Comparison of ENCODE assay signal across 10 mouse cellular contexts in the genomic region with DNA sequence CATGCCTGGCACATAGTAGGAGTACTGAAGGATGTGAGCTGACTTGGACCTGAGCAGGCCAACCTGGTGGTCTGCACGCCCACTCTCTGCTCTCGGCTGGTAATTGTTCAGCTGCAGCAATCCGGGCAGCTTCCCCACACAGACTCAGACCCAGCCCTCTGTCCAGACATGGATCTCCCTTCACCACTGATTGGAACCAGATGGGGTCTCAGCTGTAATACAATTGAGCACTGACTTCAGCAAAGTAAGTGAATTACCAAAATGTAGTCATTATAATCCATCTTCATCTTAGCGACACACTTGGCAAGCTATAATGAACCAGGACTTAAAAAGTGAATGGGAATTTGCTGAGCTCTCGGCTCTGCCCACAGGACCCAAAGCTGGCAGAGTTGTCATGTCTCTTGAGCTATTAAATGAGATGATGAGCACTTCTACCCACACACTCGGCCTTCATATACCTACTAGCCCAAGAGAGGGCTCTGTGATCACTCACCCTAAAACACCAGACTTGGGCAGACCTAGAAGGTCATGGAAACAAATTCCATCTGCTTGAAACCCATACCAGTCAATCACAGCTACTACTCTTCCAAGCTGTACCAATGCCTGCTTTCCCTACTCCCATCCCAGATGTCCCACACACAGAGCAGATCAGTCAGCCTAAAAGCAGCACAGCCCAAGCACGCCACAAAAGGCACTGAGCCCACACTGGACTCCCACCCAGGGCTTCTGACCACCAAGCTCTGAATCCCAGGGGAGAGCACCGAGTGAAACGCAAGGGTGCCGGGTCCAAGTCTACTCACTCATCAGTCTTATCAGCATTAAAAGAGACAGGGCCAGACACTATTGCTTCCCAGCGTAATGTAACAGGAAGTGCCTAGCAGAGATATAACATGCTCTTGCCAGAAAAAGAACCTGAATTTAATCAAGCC.
DNase-seq lines count a peak whose midpoint lies in the region; ATAC-seq and TF ChIP-seq lines count a peak whose summit lies in the region.
"Had no signal": no experiment of that assay in that cellular context is flagged by ENCODE, and none has a peak within 500 bp of the region (broad histone marks: within the 10 kb centered on the region; RNA-seq: fewer than 3 reads in every experiment).

No protein-coding gene starts in this region.

- peaks cover 17% of the 10 kb centered on the region; the same call in 1 of the 2 replicates for H3K4me1 ChIP-seq in kidney, embryonic 16.5 days (ENCODE audit: insufficient read depth, low read length)
- peaks cover 37% of the 10 kb centered on the region for H3K4me1 ChIP-seq in heart, embryonic 10.5 days
- peaks cover 3% of the 10 kb centered on the region for H3K4me1 ChIP-seq in liver, postnatal 0 days (ENCODE audit: insufficient read depth)

- no peak overlapping the region for H3K4me2 ChIP-seq in kidney, embryonic 16.5 days (replicated peaks; ENCODE audit: low read depth, low read length)
- peak overlapping the region; percentile 55 for H3K4me2 ChIP-seq in liver, postnatal 0 days (ENCODE audit: low read depth, low read length)

- H3K27me3 ChIP-seq in kidney, embryonic 16.5 days (ENCODE audit: insufficient read depth, low read length), result no peaks in the 10 kb centered on the region
- peaks cover 78% of the 10 kb centered on the region for H3K27me3 ChIP-seq in heart, embryonic 10.5 days (ENCODE audit: insufficient read depth, poor library complexity, severe bottlenecking)
- H3K27me3 ChIP-seq in liver, postnatal 0 days (ENCODE audit: insufficient read depth, low read length), result no peaks in the 10 kb centered on the region

- ATAC-seq in kidney, embryonic 16.5 days (ENCODE audit: low FRiP score, low TSS enrichment), result no peak
- ATAC-seq in liver, postnatal 0 days, result no peak

- TF ChIP-seq EP300 in liver, postnatal 0 days (IDR thresholded peaks at IDR 0.05; ENCODE audit: low read depth), result no peak

- H3K9me3 ChIP-seq in kidney, embryonic 16.5 days (ENCODE audit: low read length), result no peaks in the 10 kb centered on the region
- peaks cover 4% of the 10 kb centered on the region; the same call in 1 of the 2 replicates for H3K9me3 ChIP-seq in heart, embryonic 10.5 days
- H3K9me3 ChIP-seq in liver, postnatal 0 days (ENCODE audit: low read length), result no peaks in the 10 kb centered on the region

- H3K4me3 ChIP-seq in kidney, embryonic 16.5 days (ENCODE audit: low read length), result no peak overlapping the region
- H3K4me3 ChIP-seq in heart, embryonic 10.5 days, result no peak overlapping the region
- no peak overlapping the region for H3K4me3 ChIP-seq in liver, postnatal 0 days (ENCODE audit: low read depth, low read length)

- DNase-seq in kidney, adult 18-20 months, result no peak
- DNase-seq in embryo, embryonic 11.5 days (ENCODE audit: low read depth, low spot score), result peak; percentile 52
- DNase-seq in heart, embryonic 10.5 days (ENCODE audit: low spot score), result peak; percentile 71
- DNase-seq in liver, postnatal 0 days, result no peak
- no peak for DNase-seq in left cerebral cortex, adult 9 months (ENCODE audit: low spot score in 2 of 2)
- no peak for DNase-seq in thymus, postnatal 14 days
- DNase-seq in right cerebral cortex, postnatal 14 days, result no peak
- DNase-seq: adrenal gland, postnatal 10 days; cerebellum, postnatal 25 days had no signal

- 0 out of 2 replicates have a peak overlapping the region, but pooled peaks have one; percentile 6 for H3K27ac ChIP-seq in kidney, embryonic 16.5 days (ENCODE audit: low read length)
- no peak overlapping the region; the same call in none of the 2 replicates for H3K27ac ChIP-seq in heart, embryonic 10.5 days
- no peak overlapping the region for H3K27ac ChIP-seq in liver, postnatal 0 days (ENCODE audit: low read depth)

- H3K9ac ChIP-seq in kidney, embryonic 16.5 days (replicated peaks; ENCODE audit: low read length), result no peak overlapping the region
- H3K9ac ChIP-seq in liver, postnatal 0 days (replicated peaks), result 0 out of 2 replicates have a peak overlapping the region, but pooled peaks have one; percentile 21

- 53% methylated on average over 11 of the region's 11 CpGs for WGBS in kidney, embryonic 16.5 days
- WGBS in heart, embryonic 10.5 days, result 53% methylated on average over 11 of the region's 11 CpGs
- 58% methylated on average over 11 of the region's 11 CpGs for WGBS in liver, postnatal 0 days (ENCODE audit: insufficient replicate concordance)

- no peaks in the 10 kb centered on the region for H3K36me3 ChIP-seq in kidney, embryonic 16.5 days (ENCODE audit: insufficient read depth, low read length)
- no peaks in the 10 kb centered on the region for H3K36me3 ChIP-seq in heart, embryonic 10.5 days
- H3K36me3 ChIP-seq in liver, postnatal 0 days (replicated peaks; ENCODE audit: insufficient read depth, low read length), result no peaks in the 10 kb centered on the region

- no peak for TF ChIP-seq CTCF in liver, postnatal 0 days (IDR thresholded peaks at IDR 0.05; ENCODE audit: low read depth)

Comparison
In these comparisons a context has a peak if more than half of its experiments do, and no peak if none do; other contexts are left out.
1. DNase-seq: peak in embryo, embryonic 11.5 days (single experiment) and heart, embryonic 10.5 days (single experiment); none in kidney, adult 18-20 months (single experiment), liver, postnatal 0 days (single experiment), left cerebral cortex, adult 9 months (0 of 2), thymus, postnatal 14 days (single experiment) and right cerebral cortex, postnatal 14 days (single experiment).